Mouse (Mus musculus) E14TG2a.4 (cell line): ENCODE measurements at regions not wholly inside any gene's neighbourhood (a gene's known extent, or its start where the extent isn't known, plus 50 kb on each side); places are given as distances from the start of the nearest gene placed in this dataset.

Source experiments
- H3K27me3 ChIP-seq: 2 replicates; pipeline ENCODE4 v1.6.1; 2014; ENCODE audit warnings: low read length, control low read depth; ENCODE audit not compliant: insufficient read depth
- H3K36me3 ChIP-seq: 2 replicates; pipeline ENCODE4 v1.6.1; 2014; ENCODE audit warnings: low read length, control low read depth; ENCODE audit not compliant: insufficient read depth
- H3K4me1 ChIP-seq: replicated peaks from 2 replicates; pipeline ENCODE4 v1.6.1; 2014; ENCODE audit warnings: low read depth, low read length, control low read depth
- H3K4me3 ChIP-seq: replicated peaks from 2 replicates; pipeline ENCODE4 v1.5.1; 2014; ENCODE audit warnings: mild to moderate bottlenecking, low read length
- H3K9me3 ChIP-seq: 2 replicates; pipeline ENCODE4 v1.6.1; 2014; ENCODE audit warnings: low read length, control low read depth
- CTCF ChIP-seq: conservative IDR thresholded peaks from 2 replicates; pipeline ENCODE4 v1.5.1; 2014; ENCODE audit warnings: low read length
- NANOG ChIP-seq: IDR thresholded peaks from 2 replicates; pipeline ENCODE4 v1.6.1; 2014; ENCODE audit warnings: borderline replicate concordance, low read length, mixed read lengths
- POU5F1 ChIP-seq: IDR thresholded peaks from 2 replicates; pipeline ENCODE4 v1.6.1; 2014; ENCODE audit warnings: low read length, borderline replicate concordance

DNA sequence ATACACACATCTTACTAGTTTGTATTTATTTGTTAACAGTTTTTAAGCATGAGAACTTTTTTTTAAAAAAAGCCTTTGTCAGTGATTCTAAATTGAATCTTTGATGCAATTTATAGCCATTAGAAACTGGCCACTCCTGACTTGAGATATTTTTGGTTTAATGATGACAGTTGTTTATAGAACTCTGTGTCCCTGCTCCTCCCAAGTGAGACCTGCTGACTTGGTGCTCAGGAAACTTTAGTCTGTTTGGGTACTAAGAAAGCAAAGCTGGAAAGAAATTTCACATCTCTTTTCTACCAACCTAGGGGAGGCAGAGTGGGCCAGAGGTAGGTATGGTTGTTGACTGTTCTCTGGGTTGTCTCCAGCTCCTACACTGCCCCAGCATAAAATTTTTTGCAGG lies 214.0 kb upstream of the Nampt start:
- H3K36me3 ChIP-seq, result no peaks in the 10 kb centered on the region
- no peaks in the 10 kb centered on the region for H3K4me1 ChIP-seq
- TF ChIP-seq POU5F1 (no peak), NANOG (no peak), CTCF (no peak)
- peaks cover 25% of the 10 kb centered on the region for H3K9me3 ChIP-seq
- no peaks in the 10 kb centered on the region for H3K27me3 ChIP-seq
- no peak overlapping the region for H3K4me3 ChIP-seq

DNA sequence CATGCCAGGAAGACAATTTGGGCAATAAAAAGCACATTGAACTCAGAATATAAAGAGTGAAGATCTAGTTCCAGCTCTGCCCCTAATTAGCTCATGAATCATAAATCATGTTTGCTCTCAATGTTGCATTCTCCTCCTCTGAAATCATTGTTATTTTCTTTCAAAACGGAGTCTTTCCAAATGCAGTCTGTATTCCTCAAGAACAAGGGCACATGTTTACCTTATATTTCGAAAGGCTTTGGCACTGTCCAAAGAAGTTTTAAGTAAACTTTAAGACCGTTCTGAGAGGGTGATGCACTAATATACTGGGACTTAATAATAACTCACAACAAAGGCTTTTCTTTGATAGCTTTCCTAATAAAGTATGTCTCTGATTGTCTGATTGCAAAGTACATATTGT lies 204.3 kb upstream of the Nampt start:
- no peak for TF ChIP-seq NANOG
- no peak for TF ChIP-seq CTCF
- TF ChIP-seq POU5F1, result no peak
- Histone ChIP-seq H3K4me3 (no peak overlapping the region), H3K27me3 (no peaks in the 10 kb centered on the region), H3K4me1 (no peaks in the 10 kb centered on the region), H3K9me3 (peaks cover 5% of the 10 kb centered on the region; the same call in 1 of the 2 replicates), H3K36me3 (no peaks in the 10 kb centered on the region)

DNA sequence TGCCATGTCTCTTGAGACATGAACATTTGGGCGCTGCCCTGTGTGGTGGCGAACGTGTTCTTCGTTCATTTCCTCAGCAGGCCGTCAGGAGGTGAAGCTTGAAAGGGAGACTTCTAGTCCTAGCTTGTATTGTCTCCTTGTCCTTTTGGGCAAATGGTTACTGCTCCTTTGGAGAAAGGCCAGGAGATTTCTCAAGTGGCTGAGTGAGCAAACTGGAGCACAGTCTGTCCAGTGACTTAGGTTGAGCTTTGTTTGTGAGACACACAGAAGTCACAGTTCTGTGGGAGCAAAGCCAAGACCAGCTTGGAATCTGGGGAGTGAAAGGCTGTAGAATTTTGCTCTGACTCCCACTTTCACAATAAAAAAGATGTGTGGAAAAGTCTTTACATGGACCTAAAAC lies 203.3 kb upstream of the Nampt start:
- Histone ChIP-seq H3K9me3 (peaks cover 5% of the 10 kb centered on the region; the same call in 1 of the 2 replicates), H3K4me1 (no peaks in the 10 kb centered on the region), H3K36me3 (no peaks in the 10 kb centered on the region), H3K27me3 (no peaks in the 10 kb centered on the region), H3K4me3 (no peak overlapping the region)
- TF ChIP-seq POU5F1, result no peak

DNA sequence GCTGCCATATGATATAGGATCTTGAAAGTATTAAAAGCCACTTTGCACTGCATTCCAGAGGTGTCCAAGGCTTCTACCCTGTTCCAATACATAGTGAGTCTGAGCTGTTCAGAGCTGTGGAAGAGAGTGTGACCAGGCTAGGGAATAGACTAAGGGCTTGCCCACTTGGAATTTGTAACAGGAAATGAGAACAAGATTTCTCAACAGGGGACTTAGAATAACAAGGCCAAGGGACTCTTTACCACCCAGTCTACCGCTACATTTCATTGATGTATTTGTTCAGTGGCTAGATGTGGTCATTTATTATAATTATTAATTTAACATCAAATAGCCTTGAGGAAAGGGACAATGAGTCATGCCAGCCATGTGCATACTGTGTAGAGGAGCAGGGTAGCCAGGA lies 202.3 kb upstream of the Nampt start:
- H3K9me3 ChIP-seq, result peaks cover 5% of the 10 kb centered on the region; the same call in 1 of the 2 replicates
- H3K4me1 ChIP-seq, result no peaks in the 10 kb centered on the region
- TF ChIP-seq NANOG, result no peak
- TF ChIP-seq CTCF, result no peak
- TF ChIP-seq POU5F1, result no peak
- no peaks in the 10 kb centered on the region for H3K36me3 ChIP-seq
- H3K4me3 ChIP-seq, result no peak overlapping the region
- no peaks in the 10 kb centered on the region for H3K27me3 ChIP-seq

DNA sequence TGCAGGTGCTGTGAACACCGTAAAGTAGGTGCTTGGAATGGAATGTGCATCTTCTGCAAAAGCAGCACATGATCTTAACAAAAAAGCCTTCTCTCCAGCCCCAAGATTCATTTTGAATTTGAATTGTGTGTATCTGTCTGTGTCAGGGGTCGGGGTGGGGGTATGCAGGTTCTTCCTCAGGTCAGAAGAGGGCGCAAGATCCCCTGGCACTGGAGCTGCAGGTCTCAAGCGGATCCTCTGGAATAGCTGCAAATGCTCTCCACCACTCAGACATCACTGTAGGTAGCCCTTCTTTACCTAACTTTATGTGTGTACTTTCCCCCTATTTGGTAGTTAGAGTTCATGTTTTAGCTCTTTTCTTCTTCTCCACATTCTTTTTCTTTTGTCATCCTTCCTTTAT lies 199.5 kb upstream of the Nampt start:
- TF ChIP-seq POU5F1 (no peak), NANOG (no peak), CTCF (peak; percentile 45)
- H3K27me3 ChIP-seq, result no peaks in the 10 kb centered on the region
- H3K4me3 ChIP-seq, result no peak overlapping the region
- H3K4me1 ChIP-seq, result no peaks in the 10 kb centered on the region
- H3K9me3 ChIP-seq, result no peaks in the 10 kb centered on the region
- no peaks in the 10 kb centered on the region for H3K36me3 ChIP-seq

DNA sequence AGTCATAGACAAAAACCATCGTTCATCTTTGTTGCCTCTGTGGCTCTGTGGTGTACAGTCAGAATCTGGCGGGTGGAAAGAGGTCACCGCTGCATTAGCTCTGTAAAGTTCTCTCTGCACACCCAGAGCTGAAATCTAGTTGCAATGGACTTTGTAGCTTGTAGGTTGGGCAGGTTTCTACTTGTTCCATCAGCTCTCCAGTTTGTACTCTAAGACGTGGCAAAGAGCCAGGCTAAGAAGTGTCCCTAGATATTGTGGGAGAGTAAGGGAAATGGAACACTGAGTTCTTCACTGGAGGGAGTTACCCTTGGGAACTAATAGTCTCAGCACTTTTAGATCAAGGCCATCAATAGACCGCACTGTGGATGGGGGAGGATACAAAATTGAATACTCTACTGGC lies 197.6 kb upstream of the Nampt start:
- TF ChIP-seq POU5F1 (no peak), CTCF (no peak), NANOG (no peak)
- Histone ChIP-seq H3K36me3 (no peaks in the 10 kb centered on the region), H3K9me3 (no peaks in the 10 kb centered on the region), H3K4me3 (no peak overlapping the region), H3K27me3 (no peaks in the 10 kb centered on the region), H3K4me1 (no peaks in the 10 kb centered on the region)

DNA sequence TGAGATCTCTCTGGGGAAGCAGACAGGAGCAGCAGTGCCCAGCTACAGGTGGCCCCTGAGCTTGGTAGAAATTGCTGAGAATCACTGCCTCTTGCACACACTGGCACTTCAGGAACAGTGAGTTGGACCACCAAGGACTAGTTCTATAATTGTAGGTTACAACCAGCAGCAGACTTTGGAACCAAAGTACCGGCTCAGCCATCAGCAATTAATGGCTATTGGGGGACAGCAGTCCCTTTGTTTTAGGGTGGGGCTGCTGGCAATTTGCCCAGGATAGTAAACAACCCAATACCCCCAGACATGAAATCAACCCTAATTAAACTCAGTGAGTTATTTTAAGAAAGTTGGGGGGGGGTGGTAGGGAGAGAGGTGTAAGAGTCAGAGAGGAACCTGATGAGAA lies 190.8 kb upstream of the Nampt start:
- Histone ChIP-seq H3K9me3 (no peaks in the 10 kb centered on the region), H3K27me3 (no peaks in the 10 kb centered on the region), H3K4me1 (no peaks in the 10 kb centered on the region), H3K36me3 (no peaks in the 10 kb centered on the region), H3K4me3 (no peak overlapping the region)
- TF ChIP-seq POU5F1 (no peak), CTCF (no peak), NANOG (no peak)

DNA sequence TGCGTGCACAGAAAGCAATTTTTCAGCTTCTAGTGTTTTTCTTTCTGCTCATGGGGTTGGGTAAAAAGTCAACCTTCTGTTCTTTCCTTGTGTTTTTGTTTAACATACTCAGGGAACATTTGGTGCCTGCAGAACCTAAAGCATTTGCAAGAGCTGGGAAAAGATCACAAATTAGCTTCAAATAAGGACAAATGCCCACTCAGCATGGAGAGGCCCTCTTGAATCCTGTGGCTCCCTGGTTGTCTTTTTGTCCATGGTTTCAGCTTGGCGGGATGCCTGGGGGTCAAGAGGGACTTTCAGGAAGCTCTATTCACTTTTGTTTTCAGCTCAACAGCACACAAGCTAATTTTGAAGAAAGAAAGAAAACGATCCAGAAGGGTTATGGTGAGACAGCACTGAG lies 186.4 kb upstream of the Nampt start:
- H3K36me3 ChIP-seq, result no peaks in the 10 kb centered on the region
- H3K9me3 ChIP-seq, result no peaks in the 10 kb centered on the region
- no peak overlapping the region for H3K4me3 ChIP-seq
- no peaks in the 10 kb centered on the region for H3K4me1 ChIP-seq
- no peak for TF ChIP-seq POU5F1
- H3K27me3 ChIP-seq, result no peaks in the 10 kb centered on the region

DNA sequence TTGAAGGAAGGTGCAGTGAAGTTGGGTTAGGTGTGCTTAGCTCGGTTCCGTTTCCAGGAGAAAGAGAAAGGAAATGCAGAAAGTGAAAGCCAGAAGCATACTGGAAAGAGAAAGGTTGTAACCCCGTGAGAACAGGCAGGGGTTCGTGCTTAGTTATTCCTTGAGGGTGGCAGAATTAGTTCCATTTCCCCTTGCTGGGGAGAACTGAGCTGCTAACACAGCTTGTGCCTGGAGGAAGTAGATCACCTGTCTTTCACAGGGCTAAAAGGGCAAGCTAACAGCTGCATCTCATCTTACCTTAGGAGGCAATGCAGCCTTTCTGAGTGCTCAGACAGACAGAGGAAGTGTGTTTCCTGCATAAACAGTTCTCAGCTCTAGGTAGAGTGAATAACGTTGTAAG lies 184.3 kb upstream of the Nampt start:
- Histone ChIP-seq H3K9me3 (no peaks in the 10 kb centered on the region), H3K4me1 (no peaks in the 10 kb centered on the region), H3K27me3 (peaks cover 4% of the 10 kb centered on the region; the same call in 1 of the 2 replicates), H3K4me3 (no peak overlapping the region), H3K36me3 (no peaks in the 10 kb centered on the region)
- TF ChIP-seq CTCF, result no peak
- no peak for TF ChIP-seq POU5F1
- no peak for TF ChIP-seq NANOG
